Mouse (Mus musculus): ENCODE data around the gene Mobp.

Gene Mobp

GRCm38 (mm10) chr9:120219411-120219810 is 69.9 kb downstream of the Mobp start:
- DNase-seq: no peak

Data from cerebellum, adult 11-12 months (tissue).